Mouse (Mus musculus): ENCODE measurements around the gene Gm39566.

The Gm39566 gene

DNA sequence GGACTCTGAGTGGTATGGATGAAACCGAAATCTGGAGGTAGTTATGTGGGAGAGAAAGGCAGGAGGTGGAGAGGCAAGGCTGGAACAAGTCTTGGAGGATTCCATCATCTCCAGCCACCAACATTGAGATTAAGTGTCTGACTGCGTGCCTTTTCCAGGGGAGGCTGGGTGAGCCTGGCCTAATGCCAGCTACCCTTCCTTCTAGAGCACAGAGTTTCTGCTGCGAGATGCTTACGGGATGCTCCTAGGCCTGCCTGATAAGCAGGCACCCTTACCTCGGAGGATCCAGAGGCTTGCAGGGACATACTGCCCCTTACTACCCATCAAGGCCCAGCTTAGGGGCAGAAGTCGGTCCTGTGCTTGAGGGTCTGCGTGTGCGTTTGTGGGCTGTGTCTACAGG is 18.5 kb upstream of the Gm39566 start:
- DNase-seq, result no peak

GRCm38 (mm10) chr11:69828832-69829231 is 13.7 kb upstream of the Gm39566 start:
- DNase-seq, result no peak

DNA sequence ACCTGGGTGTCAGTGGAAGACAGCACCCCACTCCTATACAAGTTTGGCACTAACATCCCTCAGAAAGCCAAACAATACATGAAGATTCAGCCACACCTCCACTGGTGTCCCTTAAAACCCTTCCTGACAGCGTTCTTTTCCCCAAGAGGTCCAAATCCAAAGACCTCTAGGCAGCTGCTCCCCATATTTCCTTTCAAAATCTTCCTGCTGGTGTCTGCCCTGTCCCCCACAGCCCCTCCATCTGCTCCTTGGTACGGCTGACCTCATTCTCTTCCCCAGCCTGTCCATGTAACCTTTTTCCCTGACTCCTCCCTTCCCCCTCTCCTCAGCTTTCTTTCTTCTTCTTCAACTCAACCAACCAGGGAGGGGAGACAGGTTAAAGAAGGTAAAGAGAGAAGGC is 8.4 kb upstream of the Gm39566 start:
- no peak for DNase-seq

GRCm38 (mm10) chr11:69822080-69822479 is 7.0 kb upstream of the Gm39566 start, which contains the start of gene Spem1:
Gene Spem1, minus strand, starts transcription at chr11:69822180.
- DNase-seq, result no peak

DNA sequence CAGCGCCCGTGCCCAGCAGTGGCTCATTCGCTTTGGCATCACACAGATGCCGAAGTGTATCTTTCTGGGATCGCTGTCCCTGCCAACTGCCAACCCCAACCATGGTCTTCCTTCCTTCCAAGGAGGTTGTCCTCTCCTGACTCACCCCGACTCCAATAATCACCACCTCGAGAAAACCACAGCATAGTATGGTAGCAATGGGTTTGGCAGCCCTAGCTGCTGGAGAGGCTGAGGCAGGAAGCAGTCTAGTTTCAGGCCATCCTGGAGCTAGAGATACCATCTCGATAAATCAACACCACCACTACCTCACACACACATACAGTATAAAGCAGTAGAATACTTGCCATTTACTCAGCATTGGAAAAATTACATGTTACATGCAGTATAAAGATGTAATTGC is 3.8 kb upstream of the Gm39566 start:
- no peak for DNase-seq

- DNase-seq, result no peak
Measured at GRCm38 (mm10) chr11:69818365-69818764, 3.3 kb upstream of the Gm39566 start, which contains the start of gene Spem2. Gene Spem2, minus strand, starts transcription at chr11:69818465.

DNA sequence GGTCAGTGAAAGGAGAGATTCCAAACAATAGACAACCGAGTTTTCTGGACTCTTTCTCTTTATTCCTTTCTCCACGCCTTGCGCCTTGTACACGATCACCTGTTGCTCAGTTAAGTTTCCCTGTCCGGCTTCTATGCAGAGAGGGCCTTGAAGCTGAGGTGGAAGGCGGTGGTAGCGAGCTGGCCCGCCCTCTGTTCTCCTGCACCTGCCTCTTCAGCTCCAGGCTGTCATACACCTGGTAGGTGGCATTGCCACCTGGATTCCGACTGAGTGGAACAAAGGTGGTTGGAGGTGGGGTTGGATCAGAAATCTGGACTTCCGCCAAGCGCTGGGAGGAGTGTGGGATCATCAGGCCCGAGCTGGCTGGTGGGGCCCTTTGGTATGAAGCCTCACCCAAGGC is 1.4 kb upstream of the Gm39566 start:
- DNase-seq, result no peak

DNA sequence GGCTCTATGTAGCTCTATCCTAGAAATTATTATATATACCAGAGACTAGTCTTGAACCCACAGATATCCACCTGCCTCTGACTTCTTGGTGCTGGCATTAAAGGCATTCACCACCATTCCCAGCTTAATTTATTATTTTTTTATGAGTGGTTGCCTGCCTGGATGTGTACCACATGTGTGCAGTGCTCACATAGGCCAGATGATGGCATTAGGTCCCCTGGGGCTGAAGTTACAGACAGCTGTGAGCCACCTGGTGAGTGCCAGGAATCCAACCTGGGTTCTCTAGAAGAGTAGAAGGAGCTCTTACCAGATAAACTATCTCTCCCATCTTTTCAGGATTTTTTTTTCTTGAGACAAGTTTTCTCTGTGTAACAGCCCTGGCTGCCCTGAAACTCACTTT is 4.8 kb downstream of the Gm39566 start:
- no peak for DNase-seq

- DNase-seq, result no peak
Measured at GRCm38 (mm10) chr11:69807641-69808040, 7.5 kb downstream of the Gm39566 start.

DNA sequence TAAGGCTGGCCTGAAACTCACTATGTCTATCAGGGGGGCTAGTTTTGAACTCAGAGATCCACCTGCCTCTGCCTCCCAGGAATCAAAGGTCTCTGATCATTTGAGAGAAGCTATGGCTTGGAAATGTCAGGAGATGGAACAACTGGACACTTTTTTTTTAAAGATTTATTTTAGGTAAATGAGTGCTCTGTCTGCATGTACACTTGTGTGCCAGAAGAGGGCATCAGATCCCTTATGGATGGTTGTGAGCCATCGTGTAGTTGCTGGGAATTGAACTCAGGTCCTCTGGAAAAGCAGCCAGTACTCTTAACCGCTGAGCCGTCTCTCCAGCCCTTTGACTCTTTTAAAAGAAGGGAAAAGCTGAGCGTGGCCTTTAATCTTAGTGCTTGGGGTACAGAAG is 8.7 kb downstream of the Gm39566 start:
- DNase-seq, result no peak

- DNase-seq, result no peak
Measured at GRCm38 (mm10) chr11:69804972-69805909, 9.9 kb downstream of the Gm39566 start, which contains the start of gene Tmem102. Gene Tmem102, minus strand, starts transcription at chr11:69805624.

- DNase-seq, result no peak
Measured at GRCm38 (mm10) chr11:69804652-69804940, 10.5 kb downstream of the Gm39566 start.

DNA sequence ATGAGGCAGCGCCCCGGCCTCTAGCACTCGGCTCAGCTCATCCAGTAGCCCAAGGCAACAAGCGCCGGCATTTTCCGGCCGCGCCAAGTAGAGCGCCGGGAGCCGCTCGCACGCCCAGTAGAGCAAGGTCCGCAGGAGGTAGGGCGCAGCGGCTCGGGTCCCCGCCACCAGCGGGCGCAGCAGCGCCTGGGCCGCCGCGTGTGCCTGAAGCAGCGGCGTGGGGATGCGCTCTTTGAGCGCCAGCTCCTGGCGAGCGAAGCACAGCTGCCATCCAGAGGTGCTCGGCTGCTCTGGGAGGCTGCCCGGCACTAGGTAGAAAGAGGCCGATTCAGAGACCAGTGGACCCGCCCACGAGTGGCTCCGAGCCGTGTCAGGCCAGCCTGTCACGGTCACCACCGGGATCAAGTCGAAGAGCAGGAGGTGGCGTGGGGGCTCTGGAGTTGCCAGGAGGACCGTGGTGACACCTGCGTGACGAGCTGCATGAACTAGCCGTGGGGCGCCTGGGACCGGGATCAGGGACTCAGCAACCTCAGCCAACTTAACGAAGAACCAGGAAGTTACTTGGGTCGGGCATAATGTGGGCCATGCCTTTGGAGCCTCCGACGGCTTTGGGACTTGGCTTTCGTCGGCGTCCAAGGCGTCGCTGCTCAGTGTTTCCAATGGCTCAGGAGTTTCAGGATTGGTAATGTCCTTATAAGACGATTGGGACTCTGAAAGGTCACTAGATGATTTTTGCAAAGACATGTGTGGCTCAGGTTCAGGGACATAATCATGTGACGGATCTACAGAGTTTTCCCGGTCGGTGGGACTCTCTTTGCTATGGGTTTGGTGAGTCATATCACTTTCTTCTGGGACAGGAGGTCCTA is 11.1 kb downstream of the Gm39566 start:
- DNase-seq, result no peak

DNA sequence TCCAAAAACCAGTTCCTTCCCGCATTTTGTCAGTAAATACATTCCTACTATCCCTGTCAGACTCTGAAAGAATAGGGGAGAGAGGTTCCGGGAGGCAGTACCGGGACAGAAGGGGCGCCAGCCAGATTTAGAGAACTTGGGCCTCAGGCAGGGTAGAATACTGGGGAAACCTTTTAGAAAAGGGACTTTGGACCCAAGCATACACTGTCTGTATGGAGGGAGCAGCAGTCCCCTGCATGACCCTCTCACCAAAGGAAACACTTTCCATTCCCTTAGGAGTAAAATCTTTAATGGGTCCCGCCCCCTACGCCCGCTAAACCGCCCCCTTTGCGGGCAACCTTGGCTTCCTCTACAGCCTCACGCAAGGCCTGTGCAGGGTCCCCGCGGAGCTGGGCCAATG is 11.8 kb downstream of the Gm39566 start:
- DNase-seq, result no peak

DNA sequence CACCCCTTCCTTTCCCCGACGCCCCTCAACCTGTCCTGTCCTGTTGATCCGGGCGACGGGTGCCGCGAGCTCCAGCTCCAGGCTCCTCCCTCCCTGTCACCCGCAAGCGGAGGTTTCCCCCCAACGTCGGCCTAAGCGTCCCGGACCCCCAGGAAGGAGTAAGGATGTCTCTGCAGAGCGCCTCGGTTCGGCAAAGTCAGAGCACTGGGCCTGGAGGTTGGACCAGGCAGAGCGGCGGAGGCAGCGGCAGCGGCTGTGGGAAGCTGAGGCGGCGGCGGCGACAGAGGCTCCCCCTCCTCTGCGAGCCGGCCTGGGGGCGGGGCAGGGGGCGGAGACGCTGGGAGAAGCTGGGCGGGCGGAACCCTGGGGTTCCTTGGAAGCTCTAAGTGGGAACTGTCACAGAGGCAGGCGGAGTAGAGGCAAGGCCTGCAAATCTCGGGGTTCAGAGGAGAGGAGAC is 12.4 kb downstream of the Gm39566 start:
- peak; percentile 54 for DNase-seq

- DNase-seq, result no peak
Measured at GRCm38 (mm10) chr11:69801379-69801977, 13.6 kb downstream of the Gm39566 start, which contains the start of gene Fgf11. Gene Fgf11, minus strand, starts transcription at chr11:69801857.

DNA sequence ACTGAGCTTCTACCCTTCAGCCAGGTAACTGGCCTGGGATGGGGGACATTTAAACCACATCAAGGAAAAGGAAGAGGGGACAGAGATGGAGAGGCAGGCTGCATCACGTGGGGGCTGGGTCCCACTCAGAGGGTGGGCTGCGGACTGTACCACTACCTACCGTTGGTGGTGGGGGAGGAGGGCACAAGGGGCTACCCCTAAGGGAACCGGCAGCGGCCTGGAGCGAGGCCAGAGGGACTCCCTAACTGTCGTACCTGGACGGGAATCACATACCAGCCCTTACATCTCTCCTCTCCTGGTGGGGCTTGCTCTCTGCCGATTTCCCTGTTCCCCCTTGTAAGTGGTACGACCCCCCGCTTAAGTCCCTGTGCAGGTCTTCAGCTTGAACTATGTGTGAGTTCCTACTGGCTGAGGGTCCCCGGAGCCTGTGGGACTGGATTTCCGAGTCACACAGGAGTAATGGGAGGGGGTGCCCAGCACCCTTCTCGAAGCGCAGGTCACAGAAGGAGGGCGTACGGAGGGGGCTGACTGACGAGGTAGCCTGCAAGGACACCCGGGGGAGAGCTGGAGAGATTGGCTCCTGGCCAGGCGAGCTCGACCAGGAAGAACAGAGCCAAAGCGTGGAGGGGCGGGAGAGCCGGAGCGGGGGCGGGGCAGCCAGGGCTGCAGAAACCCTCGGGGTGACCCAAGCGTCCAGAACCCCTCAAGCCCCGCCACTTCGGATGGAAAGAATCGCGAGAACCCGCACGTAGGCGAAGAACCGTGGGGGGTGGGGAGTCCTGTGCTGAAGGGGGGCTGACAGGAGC is 14.5 kb downstream of the Gm39566 start:
- peak; percentile 43 for DNase-seq

DNA sequence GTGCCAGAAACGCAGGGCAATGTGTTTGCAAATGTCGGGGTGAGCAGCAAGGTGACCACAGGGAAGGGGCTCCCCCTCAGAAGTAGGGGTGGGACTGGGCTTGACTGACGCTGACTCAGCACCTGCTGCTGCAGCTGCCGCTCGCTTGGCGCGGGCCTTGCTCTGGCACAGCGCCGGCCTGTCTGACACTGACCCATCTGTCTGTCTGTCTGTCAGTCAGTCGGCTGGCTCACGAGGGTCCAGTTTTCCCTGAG is 15.0 kb downstream of the Gm39566 start:
- DNase-seq, result no peak

DNA sequence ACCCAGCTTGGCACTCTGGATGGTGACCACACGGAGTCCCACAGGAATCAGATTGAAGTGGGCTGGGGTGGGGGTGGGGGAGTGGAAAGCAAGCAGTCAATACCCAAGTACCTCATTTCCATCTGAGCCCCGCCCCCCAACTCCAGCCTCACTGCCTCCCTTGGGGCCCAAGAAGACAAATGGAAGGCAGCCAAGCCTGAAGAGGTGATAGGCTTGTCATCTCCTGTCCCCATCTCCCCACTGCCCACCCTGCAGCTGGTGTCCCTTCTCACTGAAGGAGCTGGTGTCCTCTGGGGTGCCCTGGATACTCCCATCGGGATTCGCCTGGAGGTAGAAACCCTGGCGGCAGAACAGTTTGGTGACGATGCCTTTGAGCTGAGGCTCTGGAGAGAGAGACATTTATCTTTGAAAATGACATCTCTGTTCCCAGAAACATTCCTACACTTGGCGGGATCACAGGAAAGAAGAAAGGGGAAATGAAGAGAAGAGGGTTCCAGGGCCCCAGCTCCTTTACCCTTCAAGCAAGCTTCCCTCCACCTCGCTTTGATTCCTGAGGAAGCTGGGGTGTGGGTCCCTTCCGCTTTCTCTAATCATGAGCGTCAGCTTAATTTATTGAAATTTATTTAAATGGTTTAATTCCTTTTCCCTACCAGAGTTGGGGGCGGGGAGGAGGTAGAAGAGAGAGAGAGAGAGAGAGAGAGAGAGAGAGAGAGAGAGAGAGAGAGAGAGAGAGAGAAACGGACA is 15.5 kb downstream of the Gm39566 start:
- no peak for DNase-seq

- DNase-seq, result no peak
Measured at GRCm38 (mm10) chr11:69797924-69798323, 17.2 kb downstream of the Gm39566 start.

DNA sequence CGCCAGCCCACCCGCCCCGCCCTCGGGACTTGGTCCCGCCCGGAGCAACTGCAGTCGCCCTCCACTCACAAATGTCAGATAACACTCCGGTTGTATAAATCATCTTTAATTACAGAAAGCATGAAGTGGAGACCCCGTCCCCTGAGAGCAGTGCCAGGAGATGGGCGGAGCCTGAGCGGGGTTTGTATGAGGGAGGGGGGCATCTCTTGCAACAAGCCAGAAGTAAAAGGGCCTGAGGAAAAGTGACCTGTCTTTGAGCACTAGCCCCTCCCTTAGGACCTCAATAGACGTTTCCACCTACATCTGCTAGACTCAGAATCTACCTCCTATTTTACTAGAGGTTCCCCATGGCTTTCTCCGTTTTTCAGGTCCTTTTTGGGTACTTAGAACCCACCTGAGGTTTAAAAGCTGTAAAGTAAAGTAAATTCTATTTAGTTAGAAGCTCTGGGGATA is 19.1 kb downstream of the Gm39566 start:
- peak; percentile 47 for DNase-seq

All from cerebellum, adult 11-12 months (tissue).